Mouse (Mus musculus) spleen, postnatal 4 days (tissue): ENCODE measurements around the gene Cd72.

Experiments used
- DNase-seq, 2 experiments: peaks; one replicate each; pipeline ENCODE4 v3.0.0; 2022; ENCODE audit warnings: low spot score in 2 of 2

Gene Cd72

GRCm38 (mm10) chr4:43478534-43478858 is 24.1 kb upstream of the Cd72 start:
- DNase-seq: no peak

DNA sequence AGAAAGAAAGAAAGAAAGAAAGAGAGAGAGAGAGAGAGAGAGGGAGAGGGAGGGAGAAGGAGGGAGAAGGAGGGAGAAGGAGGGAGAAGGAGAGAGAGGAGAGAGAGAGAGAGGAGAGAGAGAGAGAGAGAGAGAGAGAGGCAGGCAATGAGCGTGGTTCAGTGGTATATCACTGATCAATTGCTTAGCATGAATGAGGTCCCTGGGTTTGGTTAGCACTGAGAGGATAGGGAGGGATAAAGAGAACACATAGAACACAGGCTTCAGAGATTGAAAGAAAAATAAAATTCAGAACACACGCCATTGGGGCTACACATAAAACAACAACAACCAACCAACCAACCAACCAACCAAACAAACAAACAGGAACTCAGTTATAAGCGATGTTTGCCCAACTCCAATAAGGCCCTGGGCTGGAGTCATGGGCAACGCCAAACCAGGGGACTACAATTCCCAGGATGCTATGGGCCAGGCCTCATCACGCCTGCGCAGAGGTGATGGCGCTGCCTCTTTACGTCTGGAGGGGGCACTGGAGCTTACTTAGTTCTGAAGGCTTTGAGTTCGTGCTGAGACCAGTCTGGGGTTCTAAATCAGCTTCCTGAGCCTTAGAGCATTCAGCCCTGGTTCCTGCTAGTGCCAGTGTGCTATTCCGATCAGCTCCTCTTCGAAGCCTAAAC is 23.6 kb upstream of the Cd72 start:
- peak; percentile 88 to 93 for DNase-seq

- no peak for DNase-seq
Measured at GRCm38 (mm10) chr4:43476604-43477003, 22.2 kb upstream of the Cd72 start.

DNA sequence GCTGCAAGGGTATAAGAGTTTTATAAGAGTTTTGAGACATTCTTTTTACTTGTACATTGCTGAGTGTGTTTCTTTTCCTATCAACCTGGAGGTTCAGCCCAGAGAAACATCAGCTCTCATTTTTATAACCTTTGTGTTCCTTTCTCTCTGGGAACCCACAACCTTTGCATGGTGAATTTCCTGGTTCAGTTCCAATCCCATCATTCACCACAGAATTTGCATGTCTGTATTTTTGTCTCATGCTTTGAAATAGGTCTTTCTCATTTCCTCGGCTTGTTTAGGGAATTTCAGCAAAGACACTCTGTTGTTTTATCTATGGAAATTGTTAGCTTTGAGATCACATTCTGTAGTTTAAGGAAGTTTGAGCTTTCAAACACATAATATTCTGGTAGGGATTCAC is 19.2 kb upstream of the Cd72 start:
- DNase-seq: no peak

DNA sequence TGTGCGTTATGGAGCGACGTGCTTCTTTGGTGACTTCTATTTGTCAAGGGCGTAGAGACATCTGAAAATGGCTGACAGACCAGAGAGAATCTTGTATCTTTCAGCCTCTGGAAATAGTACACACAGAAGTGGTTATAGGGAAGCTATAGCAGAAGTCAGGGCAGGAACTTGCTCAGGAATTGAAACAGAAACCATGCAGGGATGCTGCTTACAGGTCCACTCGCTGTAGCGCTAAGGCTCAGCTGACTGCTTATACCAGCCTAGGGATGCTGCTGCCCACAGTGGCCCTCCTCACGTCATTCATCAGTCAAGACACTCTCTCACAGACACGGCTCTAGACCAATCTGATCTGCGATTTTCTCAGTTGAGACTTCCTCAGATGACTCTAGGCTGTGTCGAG is 15.9 kb upstream of the Cd72 start:
- DNase-seq: no peak

- DNase-seq: no peak
Measured at GRCm38 (mm10) chr4:43466872-43467271, 12.4 kb upstream of the Cd72 start.

- DNase-seq: no peak
Measured at GRCm38 (mm10) chr4:43465935-43466334, 11.5 kb upstream of the Cd72 start.

- no peak for DNase-seq
Measured at GRCm38 (mm10) chr4:43463102-43463501, 8.7 kb upstream of the Cd72 start.

DNA sequence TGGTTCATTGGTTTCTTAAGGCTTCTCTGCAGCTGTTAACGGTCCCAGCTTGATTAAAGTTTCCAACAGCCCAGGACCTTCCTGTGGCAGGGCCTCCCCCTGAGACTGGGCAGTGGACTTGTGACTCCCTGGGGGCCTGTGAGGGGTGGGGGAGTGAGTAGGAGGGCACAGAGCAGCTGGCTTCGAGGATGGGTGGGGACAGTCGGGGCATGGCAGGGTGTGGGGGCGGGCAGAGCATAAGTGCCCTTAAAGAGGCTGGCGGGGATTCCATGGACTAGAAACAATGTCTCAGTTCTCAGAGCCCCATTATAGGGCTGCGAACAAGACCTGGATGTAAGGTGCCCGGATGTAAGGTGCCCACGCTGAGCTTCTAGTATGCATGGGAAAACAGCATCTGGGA is 2.7 kb upstream of the Cd72 start:
- peak; percentile 57 to 72 for DNase-seq

DNA sequence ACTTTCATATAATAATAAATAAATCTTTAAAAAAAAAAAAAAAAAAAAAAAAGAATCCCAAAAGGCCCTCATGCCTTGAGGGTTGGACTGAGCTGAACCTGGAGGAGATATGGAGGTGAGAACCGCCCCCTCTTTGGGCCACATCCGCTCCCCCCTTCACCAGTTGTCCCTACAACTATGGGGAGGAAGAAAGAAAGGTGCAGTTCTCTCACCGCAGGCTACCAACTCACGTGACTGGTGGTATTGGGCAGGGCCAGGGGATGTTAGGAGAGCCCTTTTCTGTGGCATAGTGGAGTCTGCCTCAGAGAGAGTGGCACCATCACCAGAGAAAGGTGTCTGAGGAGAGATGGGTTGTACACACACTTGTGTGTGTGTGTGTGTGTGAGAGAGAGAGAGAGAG is 2.0 kb upstream of the Cd72 start:
- peak; percentile 38 to 69 for DNase-seq

- no peak for DNase-seq
Measured at GRCm38 (mm10) chr4:43453413-43453812, 1.0 kb downstream of the Cd72 start.

GRCm38 (mm10) chr4:43452315-43452714 is 2.1 kb downstream of the Cd72 start:
- no peak for DNase-seq

DNA sequence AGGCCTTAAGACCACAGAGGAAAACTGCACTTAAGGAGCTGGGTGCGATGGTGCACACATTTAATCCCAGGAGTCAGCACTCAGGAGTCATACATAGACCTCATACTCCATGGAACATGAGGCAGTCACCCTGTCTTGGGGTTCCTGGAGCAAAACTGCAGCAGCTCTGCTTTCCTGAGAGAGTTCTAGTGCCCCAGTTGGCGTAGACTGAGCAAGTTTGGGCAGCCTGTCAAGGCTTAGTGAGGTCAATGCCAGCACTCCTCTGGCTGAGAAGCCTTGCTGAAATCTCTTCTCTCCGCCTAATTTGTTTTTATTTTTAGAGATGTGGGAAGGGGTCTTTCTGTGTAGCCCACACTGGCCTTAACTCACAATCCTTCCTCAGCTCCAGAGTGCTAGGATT is 5.9 kb downstream of the Cd72 start:
- no peak for DNase-seq

- no peak for DNase-seq
Measured at GRCm38 (mm10) chr4:43447251-43447650, 7.2 kb downstream of the Cd72 start.

GRCm38 (mm10) chr4:43443511-43443910 is 10.9 kb downstream of the Cd72 start:
- DNase-seq: no peak

- DNase-seq: peak; percentile 66 to 83
Measured at GRCm38 (mm10) chr4:43442456-43443361, 11.7 kb downstream of the Cd72 start.

DNA sequence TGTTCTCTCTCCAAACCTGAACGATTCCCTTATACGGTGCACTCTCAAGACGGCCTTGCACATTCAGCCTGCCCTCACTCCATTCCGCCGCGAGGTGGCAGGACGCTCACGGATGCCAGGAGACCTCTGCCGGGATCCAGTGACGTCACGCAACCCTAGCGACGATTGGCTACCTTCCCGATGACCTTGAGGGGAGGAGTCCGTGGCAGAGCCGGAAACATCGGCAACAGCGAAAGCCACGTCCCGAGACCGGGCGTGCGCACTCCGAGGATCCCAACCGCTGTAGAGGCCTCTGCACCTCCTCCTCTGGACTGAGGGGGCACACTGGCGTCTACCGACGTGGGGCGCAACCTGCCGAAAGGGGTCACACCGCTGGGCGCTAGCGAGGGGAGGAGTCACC is 12.4 kb downstream of the Cd72 start:
- peak; percentile 98 for DNase-seq

GRCm38 (mm10) chr4:43441639-43442038 is 12.8 kb downstream of the Cd72 start, which contains the start of gene Tesk1:
Tesk1 (plus strand) TSS chr4:43441939.
- DNase-seq: no peak

- no peak for DNase-seq
Measured at GRCm38 (mm10) chr4:43432832-43433231, 21.6 kb downstream of the Cd72 start.

DNA sequence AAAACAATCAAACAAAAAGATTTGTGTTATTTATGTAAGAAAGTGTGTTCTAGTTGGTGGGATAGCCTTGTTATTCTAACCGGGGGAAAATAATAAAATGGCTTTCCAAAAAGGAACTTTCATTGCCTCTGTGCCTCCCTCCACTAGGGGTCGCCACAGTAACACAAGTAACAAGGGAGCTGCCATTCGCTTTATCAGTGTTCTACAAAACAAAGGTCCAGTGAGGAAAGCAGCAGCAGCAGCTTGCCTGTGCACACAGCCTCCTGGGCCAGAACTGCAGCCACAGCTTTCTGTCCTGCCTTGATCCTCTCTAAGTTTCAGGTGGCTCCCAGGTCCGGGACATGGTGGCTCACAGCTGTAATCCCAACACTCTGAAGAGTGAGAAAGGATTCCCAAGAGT is 22.7 kb downstream of the Cd72 start:
- peak; percentile 72 to 90 for DNase-seq

- DNase-seq: no peak
Measured at GRCm38 (mm10) chr4:43428946-43429345, 25.5 kb downstream of the Cd72 start, which contains the start of gene Fam166b. Fam166b (minus strand) TSS chr4:43429134.

GRCm38 (mm10) chr4:43428180-43428861 is 26.1 kb downstream of the Cd72 start:
- DNase-seq: no peak
